Mouse (Mus musculus) stomach, embryonic 14.5 days (tissue): ENCODE results near the gene Tmem143. TPM values are rescaled to one million over a fixed set of nuclear protein-coding genes. Genes with fewer than 3 reads are reported as not detected.

ENCODE experiments used
- ATAC-seq: fragments of 200-750 bp; cut with Nextera tagmentation; 2 replicates; pipeline ENCODE4 v1.8.0; 2017; ENCODE audit warnings: low read depth, moderate TSS enrichment; ENCODE audit not compliant: insufficient number of reproducible peaks, insufficient read depth, low FRiP score
- H3K27ac ChIP-seq: fragments of 300-500 bp; sonication (generic); 2 replicates; pipeline ENCODE4 v1.5.1; 2014; ENCODE audit warnings: mild to moderate bottlenecking, low read length, moderate library complexity, mixed read lengths
- H3K27me3 ChIP-seq: fragments of 300-500 bp; sonication (generic); 2 replicates; pipeline ENCODE4 v1.6.1; 2014; ENCODE audit warnings: low read length, control low read depth, mixed read lengths; ENCODE audit not compliant: control insufficient read depth, insufficient read depth
- H3K36me3 ChIP-seq: fragments of 300-500 bp; sonication (generic); 2 replicates; pipeline ENCODE4 v1.6.1; 2014; ENCODE audit warnings: mild to moderate bottlenecking, control low read depth, low read length, moderate library complexity, mixed read lengths; ENCODE audit not compliant: control insufficient read depth, insufficient read depth
- H3K4me1 ChIP-seq: fragments of 300-500 bp; sonication (generic); 2 replicates; pipeline ENCODE4 v1.6.1; 2014; ENCODE audit warnings: low read length, control low read depth, mixed read lengths; ENCODE audit not compliant: control insufficient read depth, insufficient read depth
- H3K4me2 ChIP-seq: fragments of 300-500 bp; sonication (generic); replicated peaks from 2 replicates; pipeline ENCODE4 v1.6.1; 2014; ENCODE audit warnings: low read depth, low read length, control low read depth
- H3K4me3 ChIP-seq: fragments of 300-500 bp; sonication (generic); 2 replicates; pipeline ENCODE4 v1.5.1; 2014; ENCODE audit warnings: low read depth, low read length, control low read depth
- H3K9ac ChIP-seq: fragments of 300-500 bp; sonication (generic); replicated peaks from 2 replicates; pipeline ENCODE4 v1.6.1; 2014; ENCODE audit warnings: low read depth, mild to moderate bottlenecking, control low read depth, low read length, moderate library complexity, mixed read lengths
- H3K9me3 ChIP-seq: fragments of 300-500 bp; sonication (generic); 2 replicates; pipeline ENCODE4 v1.6.1; 2016; ENCODE audit warnings: low read depth, low read length, control low read depth; ENCODE audit not compliant: control insufficient read depth
- WGBS: fragments of 180-500 bp; shearing (Covaris S2); extraction: QIAGEN DNeasy Blood & Tissue Kit; methylation state at CpG from one replicate; pipeline ENCODE4 v1.1.7; 2014; 5-methylcytosine and 5-hydroxymethylcytosine counted together
- polyA plus RNA-seq: library from polyadenylated mRNA; unstranded; fragments of >200 nt; fragmentation: Nextera tagmentation; extraction: Ambion mirVana; gene quantifications from 2 replicates; pipeline ENCODE4 v1.2.1, GENCODE M21; 2014

The Tmem143 gene
- polyA plus RNA-seq, 1 experiment from 2014 or later, result 5.4 TPM

GRCm38 (mm10) chr7:45917004-45917704 lies 20.4 kb downstream of the Tmem143 start:
- peak overlapping the region; percentile 12 for H3K4me3 ChIP-seq
- H3K36me3 ChIP-seq, result peaks cover 10% of the 10 kb centered on the region; the same call in 1 of the 2 replicates
- 9% methylated on average over 13 of the region's 13 CpGs for WGBS
- no peak overlapping the region; the same call in 1 of the 2 replicates for H3K9ac ChIP-seq
- H3K9me3 ChIP-seq, result no peaks in the 10 kb centered on the region
- H3K4me2 ChIP-seq, result peak overlapping the region; percentile 46
- ATAC-seq, result peak; percentile 10; the same call in 1 of the 2 replicates
- H3K27me3 ChIP-seq, result no peaks in the 10 kb centered on the region
- H3K4me1 ChIP-seq, result peaks cover 50% of the 10 kb centered on the region
- H3K27ac ChIP-seq, result peak overlapping the region; percentile 91

GRCm38 (mm10) chr7:45917926-45918325 lies 21.2 kb downstream of the Tmem143 start:
- 77% methylated on average over 15 of the region's 15 CpGs for WGBS
- Histone ChIP-seq H3K4me2 (0 out of 2 replicates have a peak overlapping the region, but pooled peaks have one; percentile 46), H3K36me3 (peaks cover 10% of the 10 kb centered on the region; the same call in 1 of the 2 replicates), H3K27ac (peak overlapping the region; percentile 91; the same call in 1 of the 2 replicates), H3K4me3 (no peak overlapping the region), H3K9ac (no peak overlapping the region; the same call in 1 of the 2 replicates), H3K27me3 (no peaks in the 10 kb centered on the region), H3K9me3 (no peaks in the 10 kb centered on the region), H3K4me1 (peaks cover 57% of the 10 kb centered on the region)
- no peak for ATAC-seq

- no peak for ATAC-seq
- H3K4me3 ChIP-seq, result peak overlapping the region; percentile 53; the same call in 1 of the 2 replicates
- peak overlapping the region; percentile 96; the same call in 1 of the 2 replicates for H3K27ac ChIP-seq
- WGBS, result 67% methylated on average over 14 of the region's 14 CpGs
- peaks cover 63% of the 10 kb centered on the region for H3K4me1 ChIP-seq
- H3K27me3 ChIP-seq, result no peaks in the 10 kb centered on the region
- no peaks in the 10 kb centered on the region for H3K9me3 ChIP-seq
- H3K9ac ChIP-seq, result no peak overlapping the region
- H3K36me3 ChIP-seq, result peaks cover 10% of the 10 kb centered on the region; the same call in 1 of the 2 replicates
- H3K4me2 ChIP-seq, result peak overlapping the region; percentile 76
Observed at GRCm38 (mm10) chr7:45919083-45919671, 22.4 kb downstream of the Tmem143 start.

GRCm38 (mm10) chr7:45919761-45920160 lies 23.0 kb downstream of the Tmem143 start:
- H3K4me3 ChIP-seq, result peak overlapping the region; percentile 53
- no peaks in the 10 kb centered on the region for H3K9me3 ChIP-seq
- H3K27me3 ChIP-seq, result no peaks in the 10 kb centered on the region
- H3K4me1 ChIP-seq, result peaks cover 65% of the 10 kb centered on the region
- peak overlapping the region; percentile 96 for H3K27ac ChIP-seq
- WGBS, result 64% methylated on average over 4 of the region's 4 CpGs
- H3K36me3 ChIP-seq, result peaks cover 10% of the 10 kb centered on the region; the same call in 1 of the 2 replicates
- H3K9ac ChIP-seq, result no peak overlapping the region
- no peak for ATAC-seq
- H3K4me2 ChIP-seq, result peak overlapping the region; percentile 76

- Histone ChIP-seq H3K9ac (peak overlapping the region; percentile 63), H3K9me3 (no peaks in the 10 kb centered on the region), H3K4me3 (peak overlapping the region; percentile 53), H3K4me2 (peak overlapping the region; percentile 76), H3K27ac (peak overlapping the region; percentile 96), H3K36me3 (peaks cover 10% of the 10 kb centered on the region; the same call in 1 of the 2 replicates), H3K4me1 (peaks cover 60% of the 10 kb centered on the region), H3K27me3 (no peaks in the 10 kb centered on the region)
- 12% methylated on average over 9 of the region's 9 CpGs for WGBS
- no peak for ATAC-seq
Observed at GRCm38 (mm10) chr7:45920583-45921241, 24.0 kb downstream of the Tmem143 start.

- WGBS, result 12% methylated on average over 9 of the region's 9 CpGs
- Histone ChIP-seq H3K9ac (peak within 1 kb of the TSS; percentile 63), H3K36me3 (peaks cover 10% of the 10 kb centered on the region; the same call in 1 of the 2 replicates), H3K4me3 (peak within 1 kb of the TSS; percentile 53), H3K4me1 (peaks cover 55% of the 10 kb centered on the region), H3K27me3 (no peaks in the 10 kb centered on the region), H3K9me3 (no peaks in the 10 kb centered on the region), H3K27ac (peak within 1 kb of the TSS; percentile 96), H3K4me2 (peak within 1 kb of the TSS; percentile 76)
- ATAC-seq, result no peak
Observed at GRCm38 (mm10) chr7:45921242-45921621, 24.5 kb downstream of the Tmem143 start, which contains the start of gene Emp3. Emp3 (minus strand) TSS chr7:45921404.

- Histone ChIP-seq H3K4me2 (peak overlapping the region; percentile 50), H3K4me3 (no peak overlapping the region), H3K9me3 (no peaks in the 10 kb centered on the region), H3K4me1 (peaks cover 49% of the 10 kb centered on the region), H3K27me3 (no peaks in the 10 kb centered on the region), H3K36me3 (peaks cover 10% of the 10 kb centered on the region; the same call in 1 of the 2 replicates), H3K9ac (no peak overlapping the region), H3K27ac (peak overlapping the region; percentile 96)
- WGBS, result 79% methylated on average over 12 of the region's 12 CpGs
- no peak for ATAC-seq
Observed at GRCm38 (mm10) chr7:45921950-45922600, 25.3 kb downstream of the Tmem143 start.
